Mouse (Mus musculus) limb, embryonic 13.5 days (tissue): ENCODE results near the gene Xpc. TPM values are rescaled to one million over a fixed set of nuclear protein-coding genes. Genes with fewer than 3 reads are reported as not detected.

Experiments
- ATAC-seq: fragments of 200-750 bp; cut with Nextera tagmentation; 2 replicates; pipeline ENCODE4 v1.8.0; 2017; ENCODE audit warnings: low read depth, moderate number of reproducible peaks, moderate TSS enrichment; ENCODE audit not compliant: low FRiP score
- H3K27ac ChIP-seq: fragments of 300-500 bp; sonication (generic); 2 replicates; pipeline ENCODE4 v1.5.1; 2015; ENCODE audit warnings: inconsistent platforms, mild to moderate bottlenecking, moderate library complexity
- H3K27me3 ChIP-seq: fragments of 300-500 bp; sonication (generic); 2 replicates; pipeline ENCODE4 v1.6.1; 2015; ENCODE audit warnings: mild to moderate bottlenecking, inconsistent platforms
- H3K36me3 ChIP-seq: fragments of 300-500 bp; sonication (generic); 2 replicates; pipeline ENCODE4 v1.6.1; 2015; ENCODE audit warnings: inconsistent platforms, mild to moderate bottlenecking, moderate library complexity
- H3K4me1 ChIP-seq: fragments of 300-500 bp; sonication (generic); 2 replicates; pipeline ENCODE4 v1.6.1; 2015; ENCODE audit warnings: inconsistent platforms
- H3K4me2 ChIP-seq: fragments of 300-500 bp; sonication (generic); replicated peaks from 2 replicates; pipeline ENCODE4 v1.6.1; 2015; ENCODE audit warnings: inconsistent platforms, mild to moderate bottlenecking, moderate library complexity
- H3K4me3 ChIP-seq: fragments of 300-500 bp; sonication (generic); 2 replicates; pipeline ENCODE4 v1.5.1; 2015; ENCODE audit warnings: moderate library complexity, mild to moderate bottlenecking, inconsistent platforms
- H3K9ac ChIP-seq: fragments of 300-500 bp; sonication (generic); 2 replicates; pipeline ENCODE4 v1.6.1; 2015; ENCODE audit warnings: mild to moderate bottlenecking, inconsistent platforms
- H3K9me3 ChIP-seq: fragments of 300-500 bp; sonication (generic); 2 replicates; pipeline ENCODE4 v1.6.1; 2016; ENCODE audit warnings: inconsistent platforms
- WGBS: fragments of 180-500 bp; shearing (Covaris S2); methylation state at CpG from one replicate; pipeline ENCODE4 v1.1.7; 2015; 5-methylcytosine and 5-hydroxymethylcytosine counted together
- polyA plus RNA-seq: library from polyadenylated mRNA; unstranded; fragments of >200 nt; fragmentation: Nextera tagmentation; extraction: Ambion mirVana; gene quantifications from 2 replicates; pipeline ENCODE4 v1.2.1, GENCODE M21; 2015

Xpc gene
- polyA plus RNA-seq, 1 experiment from 2014 or later = 21.7 TPM

DNA sequence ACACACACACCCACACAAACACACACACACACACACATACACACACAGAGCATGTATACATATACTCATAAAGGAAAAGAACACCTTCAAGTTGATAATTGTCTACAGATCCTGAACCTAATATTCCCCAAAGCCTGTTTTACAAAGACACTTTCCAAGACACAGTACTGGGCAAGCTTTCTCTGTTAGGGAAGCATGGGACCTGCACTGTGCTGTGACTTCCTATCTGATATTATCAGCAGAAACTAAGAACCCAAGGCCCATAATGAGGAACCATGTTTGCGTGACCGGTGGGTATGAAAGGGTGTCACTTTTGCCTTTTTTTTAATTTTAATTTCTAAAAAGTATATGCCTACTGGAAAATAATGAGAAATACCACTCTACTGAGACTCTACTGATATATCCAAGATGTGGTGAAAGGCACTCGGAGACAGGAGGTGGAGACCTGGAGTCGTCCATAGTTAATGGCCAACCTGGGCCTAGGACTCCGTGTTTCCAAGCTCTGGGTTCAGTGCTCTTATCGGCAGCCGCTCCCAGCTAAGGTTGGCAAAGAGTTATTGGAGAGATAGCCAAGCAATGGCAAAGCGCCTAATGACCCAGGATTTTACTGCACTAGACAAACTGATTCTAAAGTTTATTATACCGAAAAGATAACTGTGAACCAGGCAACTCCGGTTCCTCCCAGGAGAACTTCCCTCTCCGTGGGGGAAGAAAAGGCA is 20.5 kb upstream of the Xpc start:
- Histone ChIP-seq H3K4me3 (no peak overlapping the region), H3K4me2 (no peak overlapping the region), H3K36me3 (no peaks in the 10 kb centered on the region), H3K27ac (no peak overlapping the region), H3K27me3 (no peaks in the 10 kb centered on the region), H3K9me3 (no peaks in the 10 kb centered on the region), H3K4me1 (peaks cover 6% of the 10 kb centered on the region), H3K9ac (no peak overlapping the region)
- ATAC-seq = no peak
- WGBS = 89% methylated on average over 11 of the region's 11 CpGs

DNA sequence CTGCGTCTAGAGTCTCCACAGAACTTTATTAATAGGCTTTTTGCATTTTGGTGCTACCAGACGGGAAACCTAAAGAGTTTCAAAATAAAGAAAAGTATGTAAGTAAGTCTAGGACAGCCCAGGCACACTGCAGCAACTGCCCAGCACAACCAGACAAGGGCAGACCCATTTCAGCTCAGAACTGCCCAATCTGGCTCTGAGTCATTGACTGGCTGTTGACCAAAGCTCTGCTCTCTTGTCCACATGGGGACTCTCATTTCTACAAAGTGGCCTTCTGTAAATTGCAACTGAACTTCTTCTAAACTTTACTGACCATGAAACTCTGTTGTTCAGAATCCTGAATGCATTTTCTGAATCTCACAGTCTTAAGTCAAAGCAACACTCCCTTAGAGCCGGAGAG is 19.5 kb upstream of the Xpc start:
- no peak overlapping the region for H3K27ac ChIP-seq
- no peak overlapping the region for H3K9ac ChIP-seq
- H3K36me3 ChIP-seq = no peaks in the 10 kb centered on the region
- no peaks in the 10 kb centered on the region for H3K27me3 ChIP-seq
- ATAC-seq = no peak
- peaks cover 6% of the 10 kb centered on the region for H3K4me1 ChIP-seq
- H3K4me3 ChIP-seq = no peak overlapping the region
- 73% methylated on average over 3 of the region's 3 CpGs for WGBS
- H3K4me2 ChIP-seq = no peak overlapping the region
- H3K9me3 ChIP-seq = no peaks in the 10 kb centered on the region

DNA sequence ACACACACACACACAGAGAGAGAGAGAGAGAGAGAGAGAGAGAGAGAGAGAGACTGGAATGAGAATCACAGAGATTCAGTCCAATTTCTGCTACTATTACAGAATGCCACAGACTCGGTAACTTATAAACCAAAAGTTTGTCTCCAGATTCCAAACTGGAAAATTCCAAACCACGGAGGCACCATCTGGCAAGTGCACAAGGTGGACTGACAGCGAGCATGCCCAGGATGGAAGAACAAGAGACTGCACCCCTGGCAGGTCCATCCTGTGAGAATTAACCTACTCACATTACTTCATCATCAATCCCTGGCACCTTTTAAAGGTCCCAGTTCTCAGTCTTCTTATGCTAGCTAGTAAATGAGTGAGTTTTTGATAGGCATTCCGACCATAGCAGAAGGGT is 18.6 kb upstream of the Xpc start:
- no peaks in the 10 kb centered on the region for H3K27me3 ChIP-seq
- no peak overlapping the region for H3K4me2 ChIP-seq
- WGBS = 83% methylated on average over 4 of the region's 4 CpGs
- H3K9me3 ChIP-seq = no peaks in the 10 kb centered on the region
- no peak overlapping the region for H3K9ac ChIP-seq
- H3K36me3 ChIP-seq = 0 out of 2 replicates have a peak, but pooled peaks cover under 1% of the 10 kb centered on the region
- H3K27ac ChIP-seq = no peak overlapping the region
- no peak for ATAC-seq
- H3K4me3 ChIP-seq = no peak overlapping the region
- H3K4me1 ChIP-seq = peaks cover 6% of the 10 kb centered on the region

- Histone ChIP-seq H3K27me3 (no peaks in the 10 kb centered on the region), H3K4me2 (no peak overlapping the region), H3K36me3 (peaks cover 5% of the 10 kb centered on the region; the same call in 1 of the 2 replicates), H3K4me1 (peaks cover 6% of the 10 kb centered on the region), H3K9me3 (no peaks in the 10 kb centered on the region), H3K9ac (no peak overlapping the region), H3K27ac (no peak overlapping the region), H3K4me3 (no peak overlapping the region)
- WGBS = 35% methylated on average over 2 of the region's 2 CpGs
- ATAC-seq = no peak
Observed at GRCm38 (mm10) chr6:91533771-91534170, 18.1 kb upstream of the Xpc start.

DNA sequence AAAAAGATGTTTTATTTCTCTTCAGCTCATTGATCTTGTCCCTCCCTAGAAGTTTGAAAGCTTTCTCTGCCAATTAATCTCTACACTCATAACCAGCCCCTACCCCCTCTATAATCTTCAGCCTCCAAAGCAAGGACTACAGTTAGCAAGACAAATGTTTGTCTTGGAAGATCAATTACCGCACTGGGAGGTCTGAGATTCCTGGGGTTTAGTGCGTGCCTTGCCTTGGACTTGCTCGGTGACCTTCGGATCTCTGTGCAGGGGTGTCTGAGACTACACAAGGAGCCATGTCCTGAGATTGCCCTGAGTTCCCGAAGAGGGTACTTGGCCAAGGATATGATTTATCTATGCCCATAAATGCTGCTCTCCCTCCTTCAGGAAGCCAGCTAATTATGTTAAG is 17.7 kb upstream of the Xpc start:
- H3K9ac ChIP-seq = no peak overlapping the region
- H3K27ac ChIP-seq = no peak overlapping the region
- 40% methylated on average over 5 of the region's 5 CpGs for WGBS
- H3K4me2 ChIP-seq = no peak overlapping the region
- H3K9me3 ChIP-seq = no peaks in the 10 kb centered on the region
- H3K4me3 ChIP-seq = no peak overlapping the region
- ATAC-seq = no peak
- H3K27me3 ChIP-seq = no peaks in the 10 kb centered on the region
- peaks cover 6% of the 10 kb centered on the region for H3K4me1 ChIP-seq
- peaks cover 6% of the 10 kb centered on the region; the same call in 1 of the 2 replicates for H3K36me3 ChIP-seq

DNA sequence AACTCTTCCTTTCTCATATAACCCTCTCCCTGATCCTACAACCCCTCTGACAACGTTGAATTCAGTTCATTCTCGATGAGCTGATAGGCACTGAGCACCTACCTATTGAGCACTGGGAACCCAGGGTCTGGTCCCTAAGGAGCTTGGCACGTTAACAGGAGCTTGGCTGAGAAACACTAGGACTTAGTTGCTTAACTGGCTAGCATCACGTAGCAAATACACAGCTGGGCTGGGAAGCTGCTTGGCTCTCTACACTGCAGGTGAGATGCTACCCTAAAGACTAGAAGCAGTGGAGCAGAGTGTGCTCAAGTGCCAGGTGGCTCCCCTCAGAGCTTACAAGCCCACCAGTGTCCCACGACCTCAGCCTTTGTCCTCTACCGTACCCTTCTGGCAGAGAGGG is 17.0 kb upstream of the Xpc start:
- peaks cover 6% of the 10 kb centered on the region for H3K4me1 ChIP-seq
- H3K36me3 ChIP-seq = peaks cover 6% of the 10 kb centered on the region; the same call in 1 of the 2 replicates
- 70% methylated on average over 6 of the region's 6 CpGs for WGBS
- no peaks in the 10 kb centered on the region for H3K27me3 ChIP-seq
- H3K4me3 ChIP-seq = no peak overlapping the region
- no peak overlapping the region for H3K9ac ChIP-seq
- no peak overlapping the region for H3K27ac ChIP-seq
- H3K9me3 ChIP-seq = no peaks in the 10 kb centered on the region
- ATAC-seq = no peak
- no peak overlapping the region for H3K4me2 ChIP-seq

DNA sequence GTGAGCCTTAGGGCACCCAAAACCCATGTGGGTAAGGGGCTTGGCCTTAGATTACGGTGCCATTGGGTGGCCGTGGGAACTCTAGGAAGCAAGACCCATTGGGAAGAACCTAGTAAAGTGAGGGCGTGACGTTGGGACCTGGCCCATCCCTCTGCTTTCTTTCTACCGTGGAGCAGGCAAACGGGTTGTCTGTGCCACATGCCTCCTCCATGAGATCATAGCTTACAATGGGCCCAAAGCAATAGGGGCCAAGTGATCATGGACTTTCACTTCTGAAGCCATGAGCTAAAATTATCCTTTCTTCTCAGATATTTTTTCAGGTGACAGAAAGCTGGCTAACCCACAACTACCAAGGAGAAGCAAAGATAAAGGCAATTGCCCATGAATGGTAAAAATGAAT is 15.6 kb upstream of the Xpc start:
- no peak for ATAC-seq
- peaks cover 6% of the 10 kb centered on the region for H3K4me1 ChIP-seq
- H3K27me3 ChIP-seq = no peaks in the 10 kb centered on the region
- H3K27ac ChIP-seq = no peak overlapping the region
- H3K36me3 ChIP-seq = peaks cover 6% of the 10 kb centered on the region; the same call in 1 of the 2 replicates
- H3K9me3 ChIP-seq = no peaks in the 10 kb centered on the region
- no peak overlapping the region for H3K9ac ChIP-seq
- H3K4me2 ChIP-seq = no peak overlapping the region
- 84% methylated on average over 6 of the region's 6 CpGs for WGBS
- no peak overlapping the region for H3K4me3 ChIP-seq

- 85% methylated on average over 8 of the region's 8 CpGs for WGBS
Observed at GRCm38 (mm10) chr6:91530673-91531072, 15.0 kb upstream of the Xpc start.

GRCm38 (mm10) chr6:91528265-91528664 is 12.6 kb upstream of the Xpc start:
- Histone ChIP-seq H3K9me3 (no peaks in the 10 kb centered on the region), H3K4me2 (no peak overlapping the region), H3K36me3 (peaks cover 29% of the 10 kb centered on the region), H3K27me3 (no peaks in the 10 kb centered on the region), H3K27ac (no peak overlapping the region), H3K4me3 (no peak overlapping the region), H3K4me1 (no peaks in the 10 kb centered on the region; the same call in 1 of the 2 replicates), H3K9ac (no peak overlapping the region)
- 83% methylated on average over 7 of the region's 7 CpGs for WGBS
- ATAC-seq = no peak

More at GRCm38 (mm10) chr6:91530673-91531072, 15.0 kb upstream of the Xpc start:
- no peak for ATAC-seq
- Histone ChIP-seq H3K9me3 (no peaks in the 10 kb centered on the region), H3K4me2 (no peak overlapping the region), H3K27ac (no peak overlapping the region), H3K36me3 (peaks cover 7% of the 10 kb centered on the region), H3K4me3 (no peak overlapping the region), H3K9ac (no peak overlapping the region), H3K4me1 (peaks cover 6% of the 10 kb centered on the region), H3K27me3 (no peaks in the 10 kb centered on the region)

- Histone ChIP-seq H3K27me3 (no peaks in the 10 kb centered on the region), H3K4me2 (no peak overlapping the region), H3K4me1 (no peaks in the 10 kb centered on the region), H3K9me3 (no peaks in the 10 kb centered on the region), H3K9ac (no peak overlapping the region), H3K4me3 (no peak overlapping the region), H3K27ac (no peak overlapping the region), H3K36me3 (peaks cover 38% of the 10 kb centered on the region)
- ATAC-seq = no peak
- 46% methylated on average over 5 of the region's 5 CpGs for WGBS
Observed at GRCm38 (mm10) chr6:91527227-91527860, 11.7 kb upstream of the Xpc start.

- Histone ChIP-seq H3K9me3 (no peaks in the 10 kb centered on the region), H3K4me3 (no peak overlapping the region), H3K4me2 (no peak overlapping the region), H3K36me3 (peaks cover 56% of the 10 kb centered on the region), H3K27ac (no peak overlapping the region), H3K9ac (no peak overlapping the region), H3K27me3 (no peaks in the 10 kb centered on the region), H3K4me1 (no peaks in the 10 kb centered on the region)
- WGBS = 81% methylated on average over 4 of the region's 4 CpGs
- no peak for ATAC-seq
Observed at GRCm38 (mm10) chr6:91525544-91525943, 9.9 kb upstream of the Xpc start.

- H3K4me1 ChIP-seq = 0 out of 2 replicates have a peak, but pooled peaks cover 5% of the 10 kb centered on the region
- no peak overlapping the region for H3K4me2 ChIP-seq
- no peak overlapping the region for H3K9ac ChIP-seq
- 96% methylated on average over 5 of the region's 5 CpGs for WGBS
- no peaks in the 10 kb centered on the region for H3K9me3 ChIP-seq
- no peak for ATAC-seq
- peaks cover 77% of the 10 kb centered on the region for H3K36me3 ChIP-seq
- H3K27ac ChIP-seq = no peak overlapping the region
- H3K4me3 ChIP-seq = no peak overlapping the region
- no peaks in the 10 kb centered on the region for H3K27me3 ChIP-seq
Observed at GRCm38 (mm10) chr6:91522816-91523215, 7.1 kb upstream of the Xpc start.
